Mouse (Mus musculus): ENCODE measurements at regions not wholly inside any gene's neighbourhood (a gene's known extent, or its start where the extent isn't known, plus 50 kb on each side); places are given as distances from the start of the nearest gene placed in this dataset.

GRCm38 (mm10) chr13:119252006-119252405 is 176.4 kb upstream of the Paip1 start:
- TF ChIP-seq CTCF (IDR thresholded peaks at IDR 0.05; ENCODE audit: low read depth, low read length) (no peak), TAL1 (conservative IDR thresholded peaks at IDR 0.05; ENCODE audit: low read depth, low read length) (no peak), GATA1 (IDR thresholded peaks at IDR 0.05; ENCODE audit: borderline replicate concordance, low read length) (no peak)
